Mouse (Mus musculus) heart, adult 2 months (tissue): Measurements from ENCODE around the gene Glis3. TPM values are rescaled to one million over a fixed set of nuclear protein-coding genes. Genes with fewer than 3 reads are reported as not detected.

Experiments used
- DNase-seq, 2 experiments: peaks; one replicate each; pipeline ENCODE4 v3.0.0; 2021
- H3K27ac ChIP-seq: fragments of 200-600 bp; 2 replicates; pipeline ENCODE4 v1.8.1; 2022
- H3K27me3 ChIP-seq: fragments of 200-500 bp; 2 replicates; pipeline ENCODE4 v1.6.1; 2012; ENCODE audit warnings: mild to moderate bottlenecking, low read length, inconsistent platforms, mixed read lengths; ENCODE audit not compliant: control insufficient read depth, insufficient read depth
- H3K36me3 ChIP-seq: fragments of 200-500 bp; 2 replicates; pipeline ENCODE4 v1.6.1; 2012; ENCODE audit warnings: low read length, inconsistent platforms; ENCODE audit not compliant: control insufficient read depth, insufficient read depth
- H3K4me1 ChIP-seq: fragments of 200-500 bp; 2 replicates; pipeline ENCODE4 v1.6.1; 2011; ENCODE audit warnings: low read length; ENCODE audit not compliant: control insufficient read depth, insufficient read depth
- H3K4me3 ChIP-seq: fragments of 200-600 bp; 2 replicates; pipeline ENCODE4 v1.8.1; 2022
- H3K79me2 ChIP-seq: fragments of 200-500 bp; replicated peaks from 2 replicates; pipeline ENCODE4 v1.6.1; 2012; ENCODE audit warnings: mild to moderate bottlenecking, inconsistent platforms, low read length, moderate library complexity, mixed read lengths; ENCODE audit not compliant: control insufficient read depth, insufficient read depth
- H3K9ac ChIP-seq: fragments of 200-500 bp; 2 replicates; pipeline ENCODE4 v1.6.1; 2012; ENCODE audit warnings: low read depth, mild to moderate bottlenecking, control low read depth, inconsistent platforms, low read length, mixed read lengths
- CTCF ChIP-seq: fragments of 200-600 bp; IDR thresholded peaks from 2 replicates; pipeline ENCODE4 v1.8.1; 2022; ENCODE audit warnings: antibody characterized with exemption, mild to moderate bottlenecking, moderate library complexity
- EP300 ChIP-seq: fragments of 200-500 bp; IDR thresholded peaks from 2 replicates; pipeline ENCODE4 v1.6.1; 2011; ENCODE audit warnings: low read depth, low read length, control low read depth; ENCODE audit not compliant: insufficient read depth
- POLR2A ChIP-seq: fragments of 200-500 bp; IDR thresholded peaks from 2 replicates; pipeline ENCODE4 v1.6.1; 2011; ENCODE audit warnings: mild to moderate bottlenecking, low read depth, low read length, control low read depth; ENCODE audit not compliant: insufficient read depth
- WGBS: fragments of 180-500 bp; shearing (Covaris S2); methylation state at CpG from one replicate; pipeline ENCODE4 v1.1.7; 2018; 5-methylcytosine and 5-hydroxymethylcytosine counted together
- intact Hi-C: fragments of 180-260 bp; cut with DNase I; formaldehyde crosslinking; loops from one replicate; pipeline ENCODE4 v1.15.1; 2025
- polyA plus RNA-seq: library from polyadenylated mRNA; depleted of rRNA; stranded (reverse); fragments of >200 nt; gene quantifications from 2 replicates; pipeline ENCODE4 v1.2.3, GENCODE M21; 2012
- total RNA-seq, 2 experiments: library from RNA; stranded (reverse); gene quantifications; 2 replicates each; pipeline ENCODE4 v1.2.3; 2021

Glis3 gene
- total and polyA plus RNA-seq, 3 experiments: 0.55 to 1.3 (median 1.1) TPM

GRCm38 (mm10) chr19:28289457-28289856 is 390.4 kb downstream of the Glis3 start:
- Histone ChIP-seq H3K79me2 (no peaks in the 10 kb centered on the region), H3K9ac (no peak overlapping the region), H3K27ac (no peak overlapping the region), H3K4me3 (no peak overlapping the region), H3K27me3 (no peaks in the 10 kb centered on the region), H3K36me3 (no peaks in the 10 kb centered on the region), H3K4me1 (no peaks in the 10 kb centered on the region)
- WGBS: 64% methylated on average over 4 of the region's 4 CpGs
- no peak for DNase-seq
- TF ChIP-seq EP300: no peak
- TF ChIP-seq POLR2A: no peak
- intact Hi-C loops: no loop called here

DNA sequence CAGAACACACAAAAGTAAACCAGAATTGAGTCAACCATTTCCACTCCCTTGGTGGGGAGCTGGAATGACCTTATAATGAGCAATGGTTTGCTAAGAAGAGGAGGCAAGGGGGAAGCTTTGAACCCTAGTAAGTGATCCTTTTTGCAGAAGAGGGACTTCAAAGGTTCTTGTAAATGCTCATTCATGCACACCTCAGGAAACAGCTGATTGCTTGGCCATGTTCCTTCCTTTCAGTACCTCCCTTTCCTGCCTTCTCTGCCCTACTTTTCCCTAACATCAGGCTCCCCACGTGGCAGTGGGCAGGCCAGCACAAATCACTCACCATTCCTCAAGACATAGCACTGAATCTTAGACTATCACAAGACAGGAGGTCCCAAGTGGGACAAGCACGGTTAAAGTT is 392.4 kb downstream of the Glis3 start:
- Histone ChIP-seq H3K27ac (no peak overlapping the region), H3K9ac (no peak overlapping the region), H3K27me3 (no peaks in the 10 kb centered on the region), H3K36me3 (no peaks in the 10 kb centered on the region), H3K4me1 (no peaks in the 10 kb centered on the region), H3K4me3 (no peak overlapping the region), H3K79me2 (no peaks in the 10 kb centered on the region)
- no peak for DNase-seq
- TF ChIP-seq CTCF: no peak
- TF ChIP-seq EP300: no peak
- TF ChIP-seq POLR2A: no peak
- 29% methylated on average over 2 of the region's 2 CpGs for whole genome bisulfite sequencing
- intact Hi-C loops: no loop called here

DNA sequence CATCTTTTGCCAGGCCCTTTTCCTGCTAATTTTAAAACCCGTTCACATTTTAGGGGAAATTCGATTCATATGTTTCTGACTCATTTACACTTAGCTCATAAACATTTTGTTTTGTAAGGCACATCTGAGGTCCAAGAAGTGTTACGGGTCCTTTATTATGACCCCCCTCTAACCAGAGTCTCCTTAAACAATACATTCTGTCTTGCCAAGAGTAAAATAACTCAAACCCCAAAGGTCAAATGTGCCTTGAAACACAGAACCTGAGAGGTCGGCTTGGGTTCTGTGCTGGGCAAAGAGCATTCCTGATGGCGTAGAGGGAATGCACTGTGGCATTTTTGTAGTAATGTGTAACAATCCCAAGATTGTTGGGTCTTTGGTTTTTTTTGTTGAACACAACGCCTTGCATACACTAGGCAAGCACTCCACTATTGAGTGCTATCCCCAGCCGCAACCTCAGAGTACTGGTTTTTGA is 395.7 kb downstream of the Glis3 start:
- no peak overlapping the region for H3K27ac ChIP-seq
- no peaks in the 10 kb centered on the region for H3K27me3 ChIP-seq
- no peak overlapping the region for H3K9ac ChIP-seq
- H3K79me2 ChIP-seq: no peaks in the 10 kb centered on the region
- no peak for DNase-seq
- TF ChIP-seq EP300: no peak
- TF ChIP-seq CTCF: no peak
- no peak overlapping the region for H3K4me3 ChIP-seq
- intact Hi-C loops: no loop called here
- no peaks in the 10 kb centered on the region for H3K36me3 ChIP-seq
- WGBS: 84% methylated on average over 7 of the region's 7 CpGs
- H3K4me1 ChIP-seq: no peaks in the 10 kb centered on the region

GRCm38 (mm10) chr19:28283241-28284097 is 396.4 kb downstream of the Glis3 start:
- no peak for DNase-seq
- H3K36me3 ChIP-seq: no peaks in the 10 kb centered on the region
- 77% methylated on average over 7 of the region's 7 CpGs for WGBS
- TF ChIP-seq EP300 (no peak), POLR2A (no peak), CTCF (no peak)
- no peaks in the 10 kb centered on the region for H3K4me1 ChIP-seq
- no peak overlapping the region for H3K4me3 ChIP-seq
- no peaks in the 10 kb centered on the region for H3K27me3 ChIP-seq
- H3K27ac ChIP-seq: no peak overlapping the region
- H3K79me2 ChIP-seq: no peaks in the 10 kb centered on the region
- H3K9ac ChIP-seq: no peak overlapping the region
- intact Hi-C loops: no loop called here

- intact Hi-C loops: no loop called here
- TF ChIP-seq POLR2A: no peak
- TF ChIP-seq CTCF: no peak
- no peak for TF ChIP-seq EP300
- Histone ChIP-seq H3K4me1 (no peaks in the 10 kb centered on the region), H3K36me3 (no peaks in the 10 kb centered on the region), H3K4me3 (no peak overlapping the region), H3K79me2 (no peaks in the 10 kb centered on the region), H3K27me3 (no peaks in the 10 kb centered on the region), H3K27ac (no peak overlapping the region), H3K9ac (no peak overlapping the region)
- 66% methylated on average over 4 of the region's 4 CpGs for WGBS
- no peak for DNase-seq
These were observed 398.5 kb downstream of the Glis3 start for GRCm38 (mm10) chr19:28281405-28281804.

DNA sequence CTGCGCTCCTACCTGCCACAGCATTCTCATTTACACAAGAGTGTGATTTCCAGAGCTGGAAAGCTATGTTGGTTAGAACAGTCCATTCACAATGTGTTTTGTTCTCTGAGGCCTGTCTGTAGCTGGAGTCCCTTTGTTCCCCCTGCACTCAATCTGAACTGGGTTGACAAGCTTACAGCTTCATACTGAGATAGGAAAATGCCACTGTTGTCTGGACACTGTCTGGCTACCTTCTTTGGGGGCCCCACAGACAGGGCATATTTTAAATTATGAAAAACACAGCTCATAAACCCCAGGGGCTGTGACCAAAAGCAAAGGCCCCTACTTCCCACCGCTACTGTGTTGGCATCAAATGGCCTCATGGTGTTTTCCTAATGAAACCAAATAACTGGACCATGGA is 402.8 kb downstream of the Glis3 start:
- 90% methylated on average over 2 of the region's 2 CpGs for WGBS
- Histone ChIP-seq H3K4me1 (no peaks in the 10 kb centered on the region), H3K27me3 (no peaks in the 10 kb centered on the region), H3K27ac (no peak overlapping the region), H3K4me3 (no peak overlapping the region), H3K9ac (no peak overlapping the region), H3K36me3 (no peaks in the 10 kb centered on the region), H3K79me2 (no peaks in the 10 kb centered on the region)
- TF ChIP-seq EP300 (no peak), POLR2A (no peak), CTCF (no peak)
- intact Hi-C loops: no loop called here
- DNase-seq: no peak
